Mouse (Mus musculus): ENCODE results near the gene Accsl. TPM values are rescaled to one million over a fixed set of nuclear protein-coding genes. Genes with fewer than 3 reads are reported as not detected.

Gene Accsl
- total and polyA plus RNA-seq, 3 experiments: 0.20 TPM; not detected in 2

DNA sequence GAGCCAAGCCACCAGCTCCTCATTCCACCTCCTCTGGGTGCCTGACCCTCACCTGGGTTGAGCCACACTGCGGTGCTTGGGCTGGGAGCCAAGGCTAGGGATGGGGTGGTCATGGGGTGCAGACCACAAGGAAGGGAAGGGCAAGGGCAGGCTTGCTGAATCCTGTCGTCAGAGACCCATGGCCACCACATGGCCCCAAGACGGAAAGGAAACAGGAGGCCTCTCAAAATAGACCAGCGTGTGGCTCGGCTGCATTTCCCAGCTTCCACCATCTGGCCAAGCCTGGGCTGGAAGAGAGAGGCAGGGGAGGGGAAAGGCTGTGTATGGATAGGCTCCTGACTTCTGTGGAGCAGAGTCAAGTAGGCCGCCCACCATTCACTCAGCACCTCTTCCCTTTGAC, 34.5 kb upstream of the Accsl start:
- Histone ChIP-seq H3K27ac (peak overlapping the region; percentile 49), H3K4me3 (no peak overlapping the region), H3K9ac (ENCODE audit: low read depth, low read length) (no peak overlapping the region), H3K36me3 (ENCODE audit: control insufficient read depth, insufficient read depth, low read length) (no peaks in the 10 kb centered on the region), H3K27me3 (ENCODE audit: control insufficient read depth, insufficient read depth, low read length) (no peaks in the 10 kb centered on the region), H3K79me2 (replicated peaks; ENCODE audit: control insufficient read depth, insufficient read depth, low read length) (no peaks in the 10 kb centered on the region), H3K4me1 (ENCODE audit: control insufficient read depth, insufficient read depth, low read length) (peaks cover 12% of the 10 kb centered on the region)
- WGBS: 20% methylated on average over 6 of the region's 6 CpGs
- intact Hi-C loops (cut with DNase I): no loop called here
- DNase-seq: peak in 1 of 2 experiments; percentile 44
- TF ChIP-seq CTCF (IDR thresholded peaks at IDR 0.05) (no peak), POLR2A (IDR thresholded peaks at IDR 0.05; ENCODE audit: insufficient read depth, low read depth, low read length) (no peak), EP300 (IDR thresholded peaks at IDR 0.05; ENCODE audit: insufficient read depth, low read depth, low read length) (no peak)

- intact Hi-C loops (cut with DNase I): no loop called here
- no peaks in the 10 kb centered on the region for H3K36me3 ChIP-seq (ENCODE audit: control insufficient read depth, insufficient read depth, low read length)
- no peaks in the 10 kb centered on the region for H3K27me3 ChIP-seq (ENCODE audit: control insufficient read depth, insufficient read depth, low read length)
- H3K79me2 ChIP-seq (replicated peaks; ENCODE audit: control insufficient read depth, insufficient read depth, low read length): no peaks in the 10 kb centered on the region
- 58% methylated on average over 5 of the region's 5 CpGs for WGBS
- no peak for TF ChIP-seq CTCF (IDR thresholded peaks at IDR 0.05)
- TF ChIP-seq POLR2A (IDR thresholded peaks at IDR 0.05; ENCODE audit: insufficient read depth, low read depth, low read length): no peak
- TF ChIP-seq EP300 (IDR thresholded peaks at IDR 0.05; ENCODE audit: insufficient read depth, low read depth, low read length): no peak
- no peak overlapping the region for H3K9ac ChIP-seq (ENCODE audit: low read depth, low read length)
- peaks cover 12% of the 10 kb centered on the region for H3K4me1 ChIP-seq (ENCODE audit: control insufficient read depth, insufficient read depth, low read length)
- peak overlapping the region; percentile 49 for H3K27ac ChIP-seq
- no peak overlapping the region for H3K4me3 ChIP-seq
- DNase-seq: no peak
These were observed 33.8 kb upstream of the Accsl start for GRCm38 (mm10) chr2:93902680-93903305.

DNA sequence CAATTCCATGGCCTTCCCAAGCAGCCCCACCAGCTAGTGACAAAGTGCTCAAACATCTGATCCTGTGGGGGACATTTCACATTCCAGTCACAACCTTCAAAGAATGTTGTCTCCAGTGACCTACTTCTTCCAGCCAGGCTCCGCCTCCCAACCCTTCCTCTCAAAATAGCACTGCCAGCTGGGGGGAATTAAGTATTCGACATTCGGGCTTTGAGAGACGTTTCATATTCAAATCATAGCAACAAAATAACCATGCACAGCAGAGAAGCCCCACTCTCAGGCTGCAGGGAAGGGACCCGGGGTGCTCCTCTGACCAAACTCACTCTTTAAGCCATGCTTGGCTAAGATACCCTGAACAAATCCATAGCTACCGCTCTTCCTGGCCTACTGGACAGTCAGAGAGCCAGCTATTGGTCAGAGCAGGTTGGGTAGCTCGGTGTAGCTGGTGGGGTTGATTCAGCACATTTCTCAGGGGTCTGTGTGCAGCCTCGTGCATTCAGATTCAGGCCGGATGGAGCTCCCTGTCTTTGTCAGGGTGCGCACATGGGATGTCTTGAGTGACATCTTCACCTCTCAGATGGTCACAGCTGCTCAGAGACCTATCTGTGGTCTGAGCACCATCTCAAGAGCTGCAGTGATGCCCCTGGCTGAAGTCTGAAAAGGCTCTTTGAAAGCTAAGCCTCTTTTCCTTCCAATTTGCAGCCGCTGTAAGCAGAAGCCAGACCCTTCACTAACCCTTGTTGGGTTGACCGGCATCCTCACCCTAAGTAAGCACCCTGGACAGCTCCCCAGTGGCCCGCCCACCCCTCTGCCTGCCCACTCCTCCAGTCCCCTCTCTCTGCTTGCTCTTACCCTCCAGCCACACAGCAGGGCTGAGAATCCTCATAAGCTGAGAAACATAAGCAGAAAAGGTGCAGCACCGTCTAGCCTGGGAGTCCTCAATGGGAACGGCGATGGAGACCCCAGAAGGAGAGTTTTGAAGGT, 30.7 kb upstream of the Accsl start:
- H3K27me3 ChIP-seq (ENCODE audit: control insufficient read depth, insufficient read depth, low read length): no peaks in the 10 kb centered on the region
- H3K4me3 ChIP-seq: no peak overlapping the region
- H3K36me3 ChIP-seq (ENCODE audit: control insufficient read depth, insufficient read depth, low read length): no peaks in the 10 kb centered on the region
- no peaks in the 10 kb centered on the region for H3K79me2 ChIP-seq (replicated peaks; ENCODE audit: control insufficient read depth, insufficient read depth, low read length)
- no peak for DNase-seq
- WGBS: 59% methylated on average over 16 of the region's 16 CpGs
- no peak overlapping the region for H3K9ac ChIP-seq (ENCODE audit: low read depth, low read length)
- TF ChIP-seq CTCF (IDR thresholded peaks at IDR 0.05): no peak
- TF ChIP-seq POLR2A (IDR thresholded peaks at IDR 0.05; ENCODE audit: insufficient read depth, low read depth, low read length): no peak
- TF ChIP-seq EP300 (IDR thresholded peaks at IDR 0.05; ENCODE audit: insufficient read depth, low read depth, low read length): no peak
- no peak overlapping the region for H3K27ac ChIP-seq
- H3K4me1 ChIP-seq (ENCODE audit: control insufficient read depth, insufficient read depth, low read length): peaks cover 6% of the 10 kb centered on the region; the same call in 1 of the 2 replicates
- intact Hi-C loops (cut with DNase I): no loop called here

DNA sequence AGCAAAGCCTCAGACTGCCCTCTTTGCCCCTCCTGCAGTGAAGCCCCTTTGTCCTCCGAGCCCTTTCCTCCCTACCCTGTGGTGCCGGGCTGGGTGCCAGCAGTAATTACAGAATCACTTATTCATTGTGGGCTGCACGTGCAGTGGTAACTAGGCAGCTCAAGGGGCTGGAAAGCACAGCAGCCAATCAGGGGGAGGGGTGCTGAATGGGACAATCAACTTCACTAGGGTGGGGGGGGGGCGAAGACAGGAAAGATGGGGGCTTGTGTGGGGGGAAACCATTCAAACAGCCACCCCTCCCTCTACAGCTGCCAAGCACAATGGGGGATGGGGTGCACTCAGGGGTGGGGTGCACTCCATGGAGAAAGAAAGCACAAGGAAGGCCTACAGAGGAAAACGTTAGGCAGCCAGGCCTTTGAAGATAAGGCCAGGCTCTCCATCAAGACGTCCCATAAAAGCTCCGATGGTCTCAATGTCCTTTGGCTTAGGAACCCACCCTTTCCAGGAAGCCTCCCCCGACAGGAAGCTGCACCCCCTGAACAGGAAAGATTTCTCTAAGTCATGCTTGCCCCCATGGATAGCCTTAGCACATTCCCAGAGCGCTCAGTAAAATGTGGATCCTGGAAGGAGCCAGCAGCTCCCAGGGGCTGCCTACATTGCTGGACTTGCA, 22.8 kb upstream of the Accsl start:
- DNase-seq: peak in 1 of 2 experiments; percentile 24
- 23% methylated on average over 9 of the region's 9 CpGs for WGBS
- H3K9ac ChIP-seq (ENCODE audit: low read depth, low read length): no peak overlapping the region
- intact Hi-C loops (cut with DNase I): no loop called here
- no peak overlapping the region for H3K27ac ChIP-seq
- no peaks in the 10 kb centered on the region for H3K27me3 ChIP-seq (ENCODE audit: control insufficient read depth, insufficient read depth, low read length)
- H3K4me1 ChIP-seq (ENCODE audit: control insufficient read depth, insufficient read depth, low read length): no peaks in the 10 kb centered on the region
- TF ChIP-seq POLR2A (IDR thresholded peaks at IDR 0.05; ENCODE audit: insufficient read depth, low read depth, low read length) (no peak), EP300 (IDR thresholded peaks at IDR 0.05; ENCODE audit: insufficient read depth, low read depth, low read length) (no peak), CTCF (IDR thresholded peaks at IDR 0.05) (no peak)
- H3K79me2 ChIP-seq (replicated peaks; ENCODE audit: control insufficient read depth, insufficient read depth, low read length): no peaks in the 10 kb centered on the region
- no peak overlapping the region for H3K4me3 ChIP-seq
- no peaks in the 10 kb centered on the region for H3K36me3 ChIP-seq (ENCODE audit: control insufficient read depth, insufficient read depth, low read length)

DNA sequence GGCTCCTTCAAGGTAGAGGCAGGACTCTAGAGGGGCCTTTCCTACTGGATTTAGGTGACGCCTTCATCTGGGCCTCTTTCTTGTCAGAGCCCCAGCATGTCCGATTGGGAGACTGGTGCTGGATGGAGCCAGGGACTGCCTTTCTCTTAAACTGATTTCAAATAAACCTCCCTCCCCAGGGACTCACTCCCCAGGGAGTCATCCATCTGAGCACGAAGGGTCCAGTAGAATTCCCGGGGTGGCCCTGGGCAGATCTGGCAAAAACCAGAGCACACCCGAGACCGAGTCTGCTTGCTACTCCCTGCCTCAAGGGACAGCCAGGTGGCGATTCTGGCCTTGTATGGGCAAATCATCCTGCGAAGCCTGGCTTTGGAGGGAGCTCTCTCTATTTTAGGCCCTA, 21.2 kb upstream of the Accsl start:
- Histone ChIP-seq H3K9ac (ENCODE audit: low read depth, low read length) (no peak overlapping the region), H3K4me3 (no peak overlapping the region), H3K27ac (no peak overlapping the region), H3K4me1 (ENCODE audit: control insufficient read depth, insufficient read depth, low read length) (no peaks in the 10 kb centered on the region), H3K36me3 (ENCODE audit: control insufficient read depth, insufficient read depth, low read length) (no peaks in the 10 kb centered on the region), H3K27me3 (ENCODE audit: control insufficient read depth, insufficient read depth, low read length) (no peaks in the 10 kb centered on the region), H3K79me2 (replicated peaks; ENCODE audit: control insufficient read depth, insufficient read depth, low read length) (no peaks in the 10 kb centered on the region)
- WGBS: 81% methylated on average over 8 of the region's 8 CpGs
- intact Hi-C loops (cut with DNase I): no loop called here
- TF ChIP-seq EP300 (IDR thresholded peaks at IDR 0.05; ENCODE audit: insufficient read depth, low read depth, low read length) (no peak), CTCF (IDR thresholded peaks at IDR 0.05) (no peak), POLR2A (IDR thresholded peaks at IDR 0.05; ENCODE audit: insufficient read depth, low read depth, low read length) (no peak)
- DNase-seq: no peak
